ENCODE assay signal across 19 mouse cellular contexts in the genomic region with DNA sequence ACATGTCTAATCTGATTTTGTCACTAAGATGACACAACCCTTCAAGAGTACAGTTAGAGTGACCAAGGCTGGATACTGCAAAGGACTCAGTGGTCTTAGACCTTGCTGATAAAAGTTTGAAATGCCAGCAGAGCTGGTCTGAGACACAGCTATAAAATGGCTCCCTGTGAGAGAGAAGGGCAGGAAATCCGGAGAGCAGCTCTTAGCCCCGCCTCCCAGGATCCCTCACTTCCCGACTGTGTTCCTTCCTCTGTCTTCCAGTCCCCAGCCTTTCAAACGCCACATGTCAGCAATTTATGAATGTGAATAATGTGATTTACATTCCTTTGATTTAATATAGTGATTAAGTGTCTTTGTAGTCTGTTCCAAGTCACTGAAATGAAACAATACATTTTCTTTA.
DNase-seq lines count a peak whose midpoint lies in the region; ATAC-seq lines count a peak whose summit lies in the region.
"Had no signal": no experiment of that assay in that cellular context is flagged by ENCODE, and none has a peak within 500 bp of the region (broad histone marks: within the 10 kb centered on the region; RNA-seq: fewer than 3 reads in every experiment).

No protein-coding gene starts in this region.

- H3K4me1 ChIP-seq in embryonic facial prominence, embryonic 14.5 days (ENCODE audit: control insufficient read depth, insufficient read depth, low read length) = peaks cover 12% of the 10 kb centered on the region
- H3K4me1 ChIP-seq in embryonic facial prominence, embryonic 10.5 days = peaks cover 9% of the 10 kb centered on the region
- H3K4me1 ChIP-seq in kidney, embryonic 16.5 days (ENCODE audit: insufficient read depth, low read length) = no peaks in the 10 kb centered on the region
- H3K4me1 ChIP-seq in forebrain, embryonic 16.5 days (replicated peaks; ENCODE audit: control insufficient read depth, insufficient read depth, low read length) = peaks cover 2% of the 10 kb centered on the region; the same call in 1 of the 2 replicates
- H3K4me1 ChIP-seq: liver, embryonic 13.5 days; megakaryocyte, embryonic 14.5 days had no signal

- no peak overlapping the region for H3K9ac ChIP-seq in embryonic facial prominence, embryonic 14.5 days (ENCODE audit: low read depth, low read length)
- no peak overlapping the region for H3K9ac ChIP-seq in kidney, embryonic 16.5 days (replicated peaks; ENCODE audit: low read length)
- no peak overlapping the region for H3K9ac ChIP-seq in forebrain, embryonic 16.5 days (replicated peaks; ENCODE audit: low read depth, low read length)
- H3K9ac ChIP-seq: heart, embryonic 15.5 days; liver, embryonic 13.5 days; stomach, embryonic 15.5 days had no signal

- no peak overlapping the region for H3K4me3 ChIP-seq in embryonic facial prominence, embryonic 14.5 days (ENCODE audit: low read depth, low read length)
- H3K4me3 ChIP-seq in embryonic facial prominence, embryonic 10.5 days = no peak overlapping the region
- H3K4me3 ChIP-seq in kidney, embryonic 16.5 days (ENCODE audit: low read length) = no peak overlapping the region
- no peak overlapping the region for H3K4me3 ChIP-seq in forebrain, embryonic 16.5 days (replicated peaks; ENCODE audit: low read length)
- H3K4me3 ChIP-seq: gastrocnemius, adult 2 months; heart, embryonic 15.5 days; liver, embryonic 13.5 days; megakaryocyte, embryonic 14.5 days; stomach, embryonic 15.5 days had no signal

- peak; percentile 49 for DNase-seq in embryonic facial prominence, embryonic 14.5 days (ENCODE audit: low spot score)
- no peak for DNase-seq in embryonic facial prominence, embryonic 10.5 days (ENCODE audit: low spot score)
- DNase-seq in kidney, postnatal 10 days = peak; percentile 34
- DNase-seq in R1 (ENCODE audit: low read depth, low spot score) = peak; percentile 6
- DNase-seq in neural tube, embryonic 10.5 days (ENCODE audit: extremely low spot score, low spot score) = no peak
- DNase-seq: B cell, adult 2 months; cerebellum, adult 9-10 months; gastrocnemius, adult 2 months; heart, adult 18-20 months; left cerebral cortex, postnatal 4 days; liver, embryonic 13.5 days; lung, postnatal 10 days; spleen, adult 18-20 months; thymus, postnatal 14 days had no signal

- no peaks in the 10 kb centered on the region for H3K27me3 ChIP-seq in embryonic facial prominence, embryonic 14.5 days (replicated peaks; ENCODE audit: control insufficient read depth, insufficient read depth, low read length)
- H3K27me3 ChIP-seq in embryonic facial prominence, embryonic 10.5 days (replicated peaks; ENCODE audit: low read depth, poor library complexity, severe bottlenecking) = no peaks in the 10 kb centered on the region
- no peaks in the 10 kb centered on the region for H3K27me3 ChIP-seq in kidney, embryonic 16.5 days (ENCODE audit: insufficient read depth, low read length)
- no peaks in the 10 kb centered on the region for H3K27me3 ChIP-seq in forebrain, embryonic 16.5 days (replicated peaks; ENCODE audit: control insufficient read depth, insufficient read depth, low read length)
- H3K27me3 ChIP-seq: heart, embryonic 15.5 days; liver, embryonic 13.5 days; megakaryocyte, embryonic 14.5 days; stomach, embryonic 15.5 days had no signal

- no peak overlapping the region; the same call in 1 of the 2 replicates for H3K27ac ChIP-seq in embryonic facial prominence, embryonic 14.5 days (replicated peaks; ENCODE audit: low read depth, low read length)
- no peak overlapping the region for H3K27ac ChIP-seq in embryonic facial prominence, embryonic 10.5 days (replicated peaks)
- no peak overlapping the region for H3K27ac ChIP-seq in kidney, embryonic 16.5 days (ENCODE audit: low read length)
- no peak overlapping the region for H3K27ac ChIP-seq in forebrain, embryonic 16.5 days (ENCODE audit: low read length)
- H3K27ac ChIP-seq: gastrocnemius, adult 2 months; heart, embryonic 15.5 days; liver, embryonic 13.5 days; stomach, embryonic 15.5 days had no signal

- ATAC-seq in embryonic facial prominence, embryonic 14.5 days (ENCODE audit: low read depth) = no peak
- ATAC-seq in kidney, embryonic 16.5 days (ENCODE audit: low FRiP score, low TSS enrichment) = no peak
- ATAC-seq in forebrain, embryonic 16.5 days = peak; percentile 63; the same call in 1 of the 2 replicates

- H3K4me2 ChIP-seq in embryonic facial prominence, embryonic 14.5 days (ENCODE audit: low read depth, low read length) = no peak overlapping the region
- no peak overlapping the region for H3K4me2 ChIP-seq in kidney, embryonic 16.5 days (replicated peaks; ENCODE audit: low read depth, low read length)
- no peak overlapping the region for H3K4me2 ChIP-seq in forebrain, embryonic 16.5 days (ENCODE audit: low read length)
- H3K4me2 ChIP-seq: heart, embryonic 15.5 days; liver, embryonic 13.5 days; stomach, embryonic 15.5 days had no signal

- 34% methylated on average over 4 of the region's 4 CpGs for WGBS in embryonic facial prominence, embryonic 14.5 days
- 55% methylated on average over 4 of the region's 4 CpGs for WGBS in embryonic facial prominence, embryonic 10.5 days
- WGBS in kidney, embryonic 16.5 days = 39% methylated on average over 4 of the region's 4 CpGs
- 33% methylated on average over 4 of the region's 4 CpGs for WGBS in forebrain, embryonic 16.5 days

- no peaks in the 10 kb centered on the region for H3K9me3 ChIP-seq in embryonic facial prominence, embryonic 14.5 days (ENCODE audit: control insufficient read depth, low read length)
- no peaks in the 10 kb centered on the region for H3K9me3 ChIP-seq in embryonic facial prominence, embryonic 10.5 days
- H3K9me3 ChIP-seq in kidney, embryonic 16.5 days (ENCODE audit: low read length) = no peaks in the 10 kb centered on the region
- no peaks in the 10 kb centered on the region for H3K9me3 ChIP-seq in forebrain, embryonic 16.5 days (ENCODE audit: control insufficient read depth, low read length)
- H3K9me3 ChIP-seq: heart, embryonic 15.5 days; liver, embryonic 13.5 days; stomach, embryonic 15.5 days had no signal

- H3K36me3 ChIP-seq in embryonic facial prominence, embryonic 14.5 days (ENCODE audit: control insufficient read depth, insufficient read depth, low read length) = no peaks in the 10 kb centered on the region
- H3K36me3 ChIP-seq in embryonic facial prominence, embryonic 10.5 days (replicated peaks) = no peaks in the 10 kb centered on the region
- no peaks in the 10 kb centered on the region for H3K36me3 ChIP-seq in kidney, embryonic 16.5 days (ENCODE audit: insufficient read depth, low read length)
- H3K36me3 ChIP-seq in forebrain, embryonic 16.5 days (ENCODE audit: control insufficient read depth, insufficient read depth) = no peaks in the 10 kb centered on the region
- H3K36me3 ChIP-seq: heart, embryonic 15.5 days; liver, embryonic 13.5 days; stomach, embryonic 15.5 days had no signal

Comparison
In these comparisons a context has a peak if more than half of its experiments do, and no peak if none do; other contexts are left out.
1. DNase-seq: peak in embryonic facial prominence, embryonic 14.5 days (single experiment), kidney, postnatal 10 days (single experiment) and R1 (single experiment); none in embryonic facial prominence, embryonic 10.5 days (single experiment) and neural tube, embryonic 10.5 days (single experiment).